Comparison of ENCODE assay signal across 8 mouse cellular contexts in the genomic region with DNA sequence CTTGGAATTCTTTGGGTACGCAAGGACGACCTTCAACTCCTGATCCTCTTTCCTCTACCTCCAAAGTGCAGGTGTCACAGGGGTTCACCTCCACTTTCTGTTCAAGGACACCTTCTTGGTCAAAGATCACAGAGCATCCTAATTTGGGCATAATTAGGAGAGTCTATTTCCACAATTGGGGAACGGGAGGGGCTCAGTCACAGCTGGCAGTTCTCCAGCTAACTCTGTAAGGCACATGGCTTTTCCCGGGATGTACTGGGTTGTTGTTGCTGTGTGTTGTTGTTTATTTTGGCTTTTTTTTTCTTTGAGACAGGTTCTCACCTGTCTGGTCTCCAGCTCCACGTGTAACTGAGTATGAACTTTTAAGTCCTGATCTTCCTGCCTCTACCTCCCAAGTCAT. TPM values are rescaled to one million over a fixed set of nuclear protein-coding genes. Genes with fewer than 3 reads are reported as not detected.
DNase-seq lines count a peak whose midpoint lies in the region; ATAC-seq lines count a peak whose summit lies in the region.

No protein-coding gene starts in this region.

- WGBS in lung, embryonic 15.5 days = 32% methylated on average over 5 of the region's 5 CpGs
- 37% methylated on average over 5 of the region's 5 CpGs for WGBS in forebrain, embryonic 12.5 days
- 40% methylated on average over 5 of the region's 5 CpGs for WGBS in limb, embryonic 12.5 days
- 41% methylated on average over 5 of the region's 5 CpGs for WGBS in stomach, embryonic 14.5 days

- H3K36me3 ChIP-seq in lung, embryonic 15.5 days = no peaks in the 10 kb centered on the region
- no peaks in the 10 kb centered on the region for H3K36me3 ChIP-seq in forebrain, embryonic 12.5 days (replicated peaks)
- no peaks in the 10 kb centered on the region for H3K36me3 ChIP-seq in limb, embryonic 12.5 days
- H3K36me3 ChIP-seq in stomach, embryonic 14.5 days (ENCODE audit: control insufficient read depth, insufficient read depth, low read length) = no peaks in the 10 kb centered on the region

- H3K27me3 ChIP-seq in lung, embryonic 15.5 days = peaks cover 10% of the 10 kb centered on the region; the same call in 1 of the 2 replicates
- peaks cover 36% of the 10 kb centered on the region for H3K27me3 ChIP-seq in forebrain, embryonic 12.5 days
- peaks cover 36% of the 10 kb centered on the region for H3K27me3 ChIP-seq in limb, embryonic 12.5 days
- no peaks in the 10 kb centered on the region for H3K27me3 ChIP-seq in stomach, embryonic 14.5 days (ENCODE audit: control insufficient read depth, insufficient read depth, low read length)

- peaks cover 10% of the 10 kb centered on the region for H3K4me1 ChIP-seq in lung, embryonic 15.5 days
- peaks cover 12% of the 10 kb centered on the region for H3K4me1 ChIP-seq in forebrain, embryonic 12.5 days
- peaks cover 14% of the 10 kb centered on the region for H3K4me1 ChIP-seq in limb, embryonic 12.5 days (replicated peaks)
- H3K4me1 ChIP-seq in stomach, embryonic 14.5 days (ENCODE audit: control insufficient read depth, insufficient read depth, low read length) = 0 out of 2 replicates have a peak, but pooled peaks cover 3% of the 10 kb centered on the region

- no peak for DNase-seq in lung, postnatal 14 days
- DNase-seq in layer of hippocampus, adult 9-11 months = no peak
- no peak for DNase-seq in left cerebral cortex, adult 8-10 months (ENCODE audit: low spot score in 2 of 2)

- H3K9ac ChIP-seq in lung, embryonic 15.5 days = peak overlapping the region; percentile 60; the same call in 1 of the 2 replicates
- peak overlapping the region; percentile 54 for H3K9ac ChIP-seq in forebrain, embryonic 12.5 days
- no peak overlapping the region for H3K9ac ChIP-seq in limb, embryonic 12.5 days (replicated peaks)
- H3K9ac ChIP-seq in stomach, embryonic 14.5 days (replicated peaks; ENCODE audit: low read depth, low read length) = no peak overlapping the region

- no peak for ATAC-seq in lung, embryonic 15.5 days (ENCODE audit: borderline replicate concordance, extremely low read depth, low FRiP score, low TSS enrichment)
- no peak for ATAC-seq in forebrain, embryonic 12.5 days (ENCODE audit: low FRiP score)
- ATAC-seq in limb, embryonic 12.5 days (ENCODE audit: insufficient number of reproducible peaks, insufficient read depth, low FRiP score, low TSS enrichment, low read depth) = no peak
- no peak for ATAC-seq in stomach, embryonic 14.5 days (ENCODE audit: insufficient number of reproducible peaks, insufficient read depth, low FRiP score, low read depth)
- no peak for ATAC-seq in monocyte, adult 5-6 weeks (replicated peaks; ENCODE audit: insufficient number of reproducible peaks, low FRiP score, low TSS enrichment, poor library complexity, severe bottlenecking)

- H3K4me3 ChIP-seq in lung, embryonic 15.5 days = peak overlapping the region; percentile 55
- H3K4me3 ChIP-seq in forebrain, embryonic 12.5 days (replicated peaks) = peak overlapping the region; percentile 49
- peak overlapping the region; percentile 55 for H3K4me3 ChIP-seq in limb, embryonic 12.5 days (replicated peaks)
- H3K4me3 ChIP-seq in stomach, embryonic 14.5 days (ENCODE audit: low read depth, low read length) = peak overlapping the region; percentile 56

- peak overlapping the region; percentile 13; the same call in 1 of the 2 replicates for H3K27ac ChIP-seq in lung, embryonic 15.5 days
- H3K27ac ChIP-seq in forebrain, embryonic 12.5 days = no peak overlapping the region
- H3K27ac ChIP-seq in limb, embryonic 12.5 days = no peak overlapping the region
- H3K27ac ChIP-seq in stomach, embryonic 14.5 days (ENCODE audit: low read length) = no peak overlapping the region

- H3K9me3 ChIP-seq in lung, embryonic 15.5 days = no peaks in the 10 kb centered on the region
- H3K9me3 ChIP-seq in forebrain, embryonic 12.5 days = no peaks in the 10 kb centered on the region
- no peaks in the 10 kb centered on the region for H3K9me3 ChIP-seq in limb, embryonic 12.5 days
- H3K9me3 ChIP-seq in stomach, embryonic 14.5 days (ENCODE audit: control insufficient read depth, low read depth, low read length) = no peaks in the 10 kb centered on the region

- H3K4me2 ChIP-seq in lung, embryonic 15.5 days = peak overlapping the region; percentile 85
- H3K4me2 ChIP-seq in forebrain, embryonic 12.5 days = peak overlapping the region; percentile 76
- H3K4me2 ChIP-seq in limb, embryonic 12.5 days = peak overlapping the region; percentile 91
- H3K4me2 ChIP-seq in stomach, embryonic 14.5 days (replicated peaks; ENCODE audit: low read depth, low read length) = peak overlapping the region; percentile 88

RNA-seq across cellular contexts. Expression of gene Mansc1, which starts 0.5 kb away (rescaled TPM):
- 6.1 and 7.4 TPM in 2 replicates for polyA plus RNA-seq in lung, embryonic 15.5 days (2015; fragmentation: Nextera tagmentation; extraction: Ambion mirVana)
- 1.1 TPM in 2 replicates for polyA plus RNA-seq in forebrain, embryonic 12.5 days (2016; fragmentation: Nextera tagmentation; extraction: Ambion mirVana)
- 0.69 and 1.1 TPM in 2 replicates for polyA plus RNA-seq in limb, embryonic 12.5 days (2016; fragmentation: Nextera tagmentation; extraction: Ambion mirVana)
- 9.6 and 10.4 TPM in 2 replicates for polyA plus RNA-seq in stomach, embryonic 14.5 days (2014; fragmentation: Nextera tagmentation; extraction: Ambion mirVana)
- total RNA-seq in monocyte, adult 5-6 weeks (2017) = 0.68 to 1.8 TPM (median 0.96 TPM) in 3 replicates
- total RNA-seq in left cerebral cortex, adult 8-10 months (2022) = 10 to 100 TPM; 13.4 to 18.7 (median 14.5) TPM

RNA-seq across cellular contexts. Expression of gene Borcs5, which starts 6.6 kb away (rescaled TPM):
- polyA plus RNA-seq in lung, embryonic 15.5 days (2015; fragmentation: Nextera tagmentation; extraction: Ambion mirVana) = 13.4 and 15.9 TPM in 2 replicates
- polyA plus RNA-seq in forebrain, embryonic 12.5 days (2016; fragmentation: Nextera tagmentation; extraction: Ambion mirVana) = 34.4 and 35.8 TPM in 2 replicates
- polyA plus RNA-seq in limb, embryonic 12.5 days (2016; fragmentation: Nextera tagmentation; extraction: Ambion mirVana) = 19.5 and 22.4 TPM in 2 replicates
- 18.4 and 21.1 TPM in 2 replicates for polyA plus RNA-seq in stomach, embryonic 14.5 days (2014; fragmentation: Nextera tagmentation; extraction: Ambion mirVana)
- total RNA-seq in monocyte, adult 5-6 weeks (2017) = 6.4 to 10.1 TPM (median 10.1 TPM) in 3 replicates
- 10 to 100 TPM; 36.1 to 41.5 (median 38.2) TPM for total RNA-seq in left cerebral cortex, adult 8-10 months (2022)

Comparison
In these comparisons a context has a peak if more than half of its experiments do, and no peak if none do; other contexts are left out.
1. H3K9ac ChIP-seq: peak in lung, embryonic 15.5 days (single experiment) and forebrain, embryonic 12.5 days (single experiment); none in limb, embryonic 12.5 days (single experiment) and stomach, embryonic 14.5 days (single experiment).
2. Peak in every context shown above with its lines, with median percentiles within 50 percentile points of each other: H3K4me2 ChIP-seq and H3K4me3 ChIP-seq.